Mouse (Mus musculus) right cerebral cortex, adult 2 months (tissue): ENCODE measurements at regions not wholly inside any gene's neighbourhood (a gene's known extent, or its start where the extent isn't known, plus 50 kb on each side); places are given as distances from the start of the nearest gene placed in this dataset.

Source experiments
- DNase-seq, 2 experiments: peaks; one replicate each; pipeline ENCODE4 v3.0.0; 2021 to 2022; ENCODE audit warnings: low spot score in 2 of 2

DNA sequence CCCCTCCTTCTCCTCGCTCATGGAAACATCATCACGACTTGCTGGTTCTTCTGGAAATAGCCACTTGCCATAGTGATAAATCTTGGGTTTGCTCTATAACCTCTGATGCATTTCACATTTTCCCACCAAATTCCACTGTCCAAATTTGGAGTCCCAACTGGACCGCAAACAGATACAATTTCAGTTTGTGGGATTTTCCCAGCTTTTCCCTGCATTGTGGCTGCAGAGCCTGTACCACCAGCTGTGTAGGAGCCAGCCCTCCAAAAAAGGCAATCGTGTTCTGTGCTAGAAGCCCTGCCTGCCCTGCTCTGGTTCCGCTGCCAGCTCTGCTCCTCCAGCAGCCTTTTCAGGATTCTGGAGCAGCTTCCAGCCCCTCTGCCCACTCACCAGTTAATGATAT lies 291.4 kb downstream of the Gsdmc2 start:
- peak in 1 of 2 experiments; percentile 2 for DNase-seq

- peak; percentile 31 to 45 for DNase-seq
These were observed 312.5 kb downstream of the Gsdmc2 start for GRCm38 (mm10) chr15:63532337-63533055.

DNA sequence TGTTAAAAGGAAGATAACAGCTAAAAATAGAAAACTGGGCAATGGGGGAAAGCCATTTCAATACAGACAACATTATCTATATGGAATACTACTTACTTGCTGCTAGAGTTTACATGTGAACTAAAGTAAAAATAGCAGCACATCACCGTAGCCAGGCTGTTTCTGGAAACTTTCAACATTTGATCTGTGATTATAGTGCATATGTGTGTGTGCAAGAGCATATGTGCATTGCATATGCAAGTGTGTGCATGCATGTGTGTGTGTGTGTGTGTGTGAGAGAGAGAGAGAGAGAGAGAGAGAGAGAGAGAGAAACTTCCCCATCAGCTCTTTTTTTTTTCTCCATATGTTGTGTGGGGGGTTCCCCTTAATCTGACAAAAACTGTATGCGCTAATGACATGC lies 317.7 kb downstream of the Gsdmc2 start:
- no peak for DNase-seq

- DNase-seq: no peak
These were observed 318.2 kb downstream of the Gsdmc2 start for GRCm38 (mm10) chr15:63526820-63527219.

DNA sequence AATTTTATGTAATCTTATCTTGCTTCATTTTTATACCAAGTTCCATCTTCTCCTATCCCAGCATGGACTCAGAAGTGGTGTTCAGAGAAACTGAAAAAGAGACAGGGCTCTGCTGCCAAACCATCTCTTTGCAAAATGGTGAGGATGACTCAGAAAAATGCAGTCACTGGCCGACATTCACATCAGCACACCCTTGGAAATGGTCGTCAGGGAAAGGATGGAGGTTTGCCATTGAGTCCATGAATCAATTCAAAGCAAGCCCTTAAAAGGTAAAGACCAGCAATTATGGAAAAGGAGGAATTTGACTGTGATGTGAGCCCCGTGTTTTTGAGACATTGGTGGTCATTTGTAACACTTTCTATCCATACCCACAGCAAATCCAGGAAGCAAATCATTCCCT lies 327.7 kb downstream of the Gsdmc2 start:
- no peak for DNase-seq

- no peak for DNase-seq
These were observed 344.5 kb downstream of the Gsdmc2 start for GRCm38 (mm10) chr15:63500453-63500852.

GRCm38 (mm10) chr15:63498483-63498882 lies 346.5 kb downstream of the Gsdmc2 start:
- DNase-seq: no peak

- no peak for DNase-seq
These were observed 347.8 kb downstream of the Gsdmc2 start for GRCm38 (mm10) chr15:63497207-63497606.

GRCm38 (mm10) chr15:63484910-63485309 lies 360.1 kb downstream of the Gsdmc2 start:
- DNase-seq: no peak

GRCm38 (mm10) chr15:63484217-63484887 lies 360.6 kb downstream of the Gsdmc2 start:
- DNase-seq: no peak

DNA sequence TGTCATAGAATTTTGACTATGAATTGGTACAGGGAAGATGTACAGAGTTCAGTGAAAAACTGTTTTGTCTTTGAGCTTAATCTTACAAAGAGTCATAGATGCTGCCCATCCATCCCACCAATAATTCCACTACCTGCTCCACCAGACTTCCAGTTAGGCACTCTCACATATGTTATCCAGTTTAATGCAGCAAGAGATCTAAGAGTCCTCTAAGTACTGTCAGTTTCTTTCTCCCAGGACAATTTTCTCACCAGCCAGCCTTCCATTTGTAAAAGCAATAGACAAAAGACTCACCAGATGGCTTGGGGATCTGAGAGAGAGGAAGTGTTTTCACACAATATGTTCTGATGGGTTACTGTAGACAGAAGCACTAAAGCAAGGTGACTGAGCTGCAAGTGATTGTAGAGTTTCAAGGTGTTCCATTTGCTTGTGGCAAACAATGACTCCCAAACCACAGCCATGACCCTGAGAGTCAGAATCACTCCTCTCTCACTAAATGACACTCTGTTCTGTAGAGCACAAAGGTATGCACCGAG lies 365.6 kb downstream of the Gsdmc2 start:
- DNase-seq: peak; percentile 3 to 8

GRCm38 (mm10) chr15:63466916-63467315 lies 378.1 kb downstream of the Gsdmc2 start:
- no peak for DNase-seq

DNA sequence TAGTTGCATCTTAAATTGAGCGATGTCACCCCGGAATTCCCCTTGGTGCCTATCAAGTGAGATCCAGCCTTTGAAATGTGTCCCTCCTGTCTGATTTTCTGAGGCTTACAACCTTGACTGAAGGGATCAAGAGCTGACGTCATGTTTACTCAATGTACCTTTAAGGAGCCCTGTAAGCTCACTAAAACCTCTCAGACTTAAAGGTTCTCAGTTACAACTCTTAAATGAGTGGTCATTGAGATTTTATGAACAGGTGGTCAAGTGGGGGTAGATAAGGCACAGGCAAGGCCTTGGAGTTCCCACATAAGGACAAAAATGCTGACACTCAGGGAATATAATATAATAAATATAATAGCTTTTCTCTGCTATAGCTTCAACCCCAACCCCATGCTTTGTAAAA lies 392.4 kb downstream of the Gsdmc2 start:
- DNase-seq: no peak

- DNase-seq: no peak
These were observed 398.7 kb downstream of the Gsdmc2 start for GRCm38 (mm10) chr15:63446288-63446687.

DNA sequence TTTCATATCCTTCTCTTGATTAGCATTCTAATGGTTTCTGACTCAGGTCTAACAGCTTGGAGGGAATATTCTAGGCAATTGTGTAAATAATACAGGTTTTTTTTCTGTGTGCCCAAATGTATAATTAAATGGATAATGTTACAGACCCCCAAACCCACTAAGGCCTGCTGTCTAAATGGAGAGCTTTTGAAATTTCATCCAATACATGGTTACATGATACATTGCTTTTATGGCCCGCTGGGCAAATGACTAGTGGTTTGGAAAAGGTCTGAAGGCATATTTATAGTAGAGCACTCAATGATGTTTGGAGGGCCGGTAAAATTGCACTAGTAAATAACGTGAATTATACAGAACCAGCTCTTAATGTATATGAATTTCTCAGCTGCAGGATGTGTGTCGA lies 400.0 kb downstream of the Gsdmc2 start:
- DNase-seq: no peak

DNA sequence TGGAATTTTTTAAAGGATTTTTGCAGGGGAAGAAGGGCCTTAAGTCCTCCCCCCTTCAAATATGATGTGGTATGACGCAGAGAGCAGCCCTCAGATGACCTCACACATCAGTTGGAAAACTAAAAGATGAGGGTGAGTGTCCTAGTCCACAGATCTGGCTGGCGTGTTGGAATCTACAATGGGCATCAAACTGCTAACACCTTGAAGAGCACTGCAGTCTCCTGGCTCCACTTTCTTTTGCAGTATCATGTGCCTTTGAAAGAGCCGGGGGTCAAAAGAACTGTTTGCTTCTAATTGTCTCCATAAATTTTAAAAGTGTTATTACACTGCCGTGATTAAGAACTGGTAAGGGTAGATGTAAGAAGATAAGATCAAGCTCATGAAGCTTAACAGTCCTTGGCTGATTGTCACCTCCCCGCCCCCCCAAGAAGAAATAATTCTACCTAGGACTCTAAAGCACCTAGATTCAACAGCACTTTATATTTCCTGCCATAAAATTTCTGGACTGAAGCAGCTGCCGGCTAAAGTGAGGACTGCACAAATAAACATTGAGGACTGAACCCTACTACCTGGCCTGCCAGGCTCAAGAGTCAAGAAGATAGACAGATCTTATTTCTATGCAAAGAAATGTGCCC lies 402.7 kb downstream of the Gsdmc2 start:
- DNase-seq: no peak

GRCm38 (mm10) chr15:63412649-63413048 lies 432.3 kb downstream of the Gsdmc2 start:
- DNase-seq: no peak

DNA sequence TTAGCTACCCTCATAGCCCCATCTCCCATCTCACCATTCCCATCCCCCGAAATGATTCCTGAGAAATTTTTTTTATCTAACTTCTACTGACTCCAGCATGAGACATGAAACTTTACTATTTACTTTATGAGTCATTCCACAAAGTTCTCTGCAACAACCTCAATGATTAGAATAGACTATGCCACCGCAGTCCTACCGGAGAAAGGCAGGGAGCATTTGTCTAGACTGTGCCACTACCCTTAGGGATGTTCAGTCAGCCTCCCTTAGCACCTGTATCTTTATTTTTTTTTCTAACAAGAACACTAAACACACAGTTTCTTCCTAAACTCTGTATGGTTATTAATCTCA lies 433.2 kb downstream of the Gsdmc2 start:
- DNase-seq: no peak

GRCm38 (mm10) chr15:63410994-63411770 lies 433.8 kb downstream of the Gsdmc2 start:
- DNase-seq: no peak

DNA sequence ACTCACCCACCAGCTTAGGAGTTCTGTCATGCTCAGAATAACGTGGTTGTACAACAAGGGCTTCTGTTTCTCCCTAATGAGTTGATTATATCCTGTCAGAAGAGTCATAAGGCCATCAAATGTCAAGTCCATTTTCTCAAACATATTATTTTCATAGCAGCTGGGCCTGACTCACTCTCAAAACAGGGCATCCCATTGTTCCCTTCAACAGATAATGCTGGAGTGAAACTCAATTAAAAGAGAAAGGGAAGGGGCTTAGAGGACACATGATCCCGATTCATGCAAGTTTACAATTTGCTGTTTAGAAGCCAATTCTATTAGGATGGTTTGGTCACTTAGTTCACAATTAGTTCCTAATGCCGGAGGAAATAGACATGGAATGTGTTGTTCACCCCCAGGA lies 444.5 kb downstream of the Gsdmc2 start:
- DNase-seq: no peak

DNA sequence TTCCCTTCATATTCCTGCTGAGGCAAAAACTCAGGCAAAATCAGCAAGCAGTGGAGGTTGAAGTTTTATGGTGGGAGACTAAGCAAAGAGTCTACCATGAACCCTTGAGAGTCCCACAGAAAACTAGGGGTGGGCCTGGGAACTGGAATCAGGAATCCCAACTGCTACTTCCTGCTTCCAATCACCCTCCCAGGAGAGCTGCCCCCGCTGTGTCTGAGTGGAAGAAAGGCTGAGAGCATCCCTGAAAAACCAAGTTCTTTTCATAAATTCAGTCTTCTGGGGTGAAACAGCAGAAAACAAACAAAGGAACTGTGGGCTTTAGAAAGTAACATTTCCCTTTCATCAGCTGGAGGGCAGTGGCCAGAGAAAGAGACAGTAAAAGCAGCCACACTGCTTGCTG lies 445.0 kb downstream of the Gsdmc2 start:
- DNase-seq: no peak

DNA sequence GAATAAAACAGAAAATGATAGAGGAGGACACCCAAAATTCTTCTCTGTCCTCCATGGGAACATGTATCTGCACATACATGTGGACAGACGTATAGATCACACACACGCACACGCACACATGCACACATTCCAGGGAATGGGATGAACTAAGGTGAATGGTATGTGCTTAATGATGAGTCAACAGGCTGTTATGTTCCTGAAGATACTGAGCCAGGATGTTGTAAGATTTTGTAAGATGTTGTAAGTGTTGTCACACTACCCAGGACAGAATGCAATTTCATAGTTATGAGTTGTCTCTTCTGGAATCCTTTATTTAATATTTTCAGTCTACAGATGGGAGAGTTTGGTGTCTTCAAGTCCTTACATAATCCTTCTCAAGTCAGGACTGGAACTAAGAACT lies 447.5 kb downstream of the Gsdmc2 start:
- no peak for DNase-seq
